Mouse (Mus musculus) layer of hippocampus, adult 2 months (tissue): Measurements from ENCODE around the gene Amdhd1. TPM values are rescaled to one million over a fixed set of nuclear protein-coding genes. Genes with fewer than 3 reads are reported as not detected.

Experiments
- DNase-seq, 2 experiments: peaks; one replicate each; pipeline ENCODE4 v3.0.0; 2022; ENCODE audit warnings: low spot score in 2 of 2
- H3K27ac ChIP-seq: fragments of 200-600 bp; 2 replicates; pipeline ENCODE4 v1.8.1; 2022
- H3K4me3 ChIP-seq: fragments of 200-600 bp; 2 replicates; pipeline ENCODE4 v1.8.1; 2022; ENCODE audit warnings: mild to moderate bottlenecking
- CTCF ChIP-seq: fragments of 200-600 bp; conservative IDR thresholded peaks from 2 replicates; pipeline ENCODE4 v1.8.1; 2022; ENCODE audit warnings: antibody characterized with exemption, mild to moderate bottlenecking, moderate library complexity
- total RNA-seq, 2 experiments: library from RNA; stranded (reverse); gene quantifications; 2 replicates each; pipeline ENCODE4 v1.2.3; 2021

The Amdhd1 gene
- total RNA-seq, 2 experiments from 2014 or later: 0.28 to 0.37 TPM

GRCm38 (mm10) chr10:93519159-93519558, 20.7 kb downstream of the Amdhd1 start:
- no peak overlapping the region for H3K4me3 ChIP-seq
- no peak overlapping the region for H3K27ac ChIP-seq
- TF ChIP-seq CTCF: no peak
- DNase-seq: no peak

GRCm38 (mm10) chr10:93518620-93519019, 21.2 kb downstream of the Amdhd1 start:
- no peak for TF ChIP-seq CTCF
- no peak for DNase-seq
- no peak overlapping the region for H3K27ac ChIP-seq
- no peak overlapping the region for H3K4me3 ChIP-seq

- TF ChIP-seq CTCF: no peak
- DNase-seq: no peak
- Histone ChIP-seq H3K27ac (no peak overlapping the region), H3K4me3 (no peak overlapping the region)
These were observed 21.6 kb downstream of the Amdhd1 start for GRCm38 (mm10) chr10:93518186-93518585.

DNA sequence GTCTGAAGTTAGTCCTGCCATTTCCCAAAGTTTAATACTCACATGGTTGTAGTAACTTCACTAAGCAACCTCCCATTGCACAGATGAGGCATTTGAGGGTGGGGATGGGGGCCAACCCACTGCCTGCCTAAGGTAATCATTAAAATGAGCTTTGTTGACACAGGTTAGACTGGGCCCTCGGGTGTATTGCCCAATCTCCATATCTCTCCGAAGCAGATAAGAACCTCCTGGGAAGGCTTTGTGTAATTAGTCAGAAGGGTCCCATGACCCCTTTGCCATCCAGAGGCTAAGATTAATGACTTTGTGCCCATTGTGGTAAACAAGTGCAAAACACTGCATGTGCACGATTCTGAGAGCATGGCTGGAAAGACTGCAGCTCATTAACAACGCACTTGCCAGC, 22.1 kb downstream of the Amdhd1 start:
- TF ChIP-seq CTCF: no peak

DNA sequence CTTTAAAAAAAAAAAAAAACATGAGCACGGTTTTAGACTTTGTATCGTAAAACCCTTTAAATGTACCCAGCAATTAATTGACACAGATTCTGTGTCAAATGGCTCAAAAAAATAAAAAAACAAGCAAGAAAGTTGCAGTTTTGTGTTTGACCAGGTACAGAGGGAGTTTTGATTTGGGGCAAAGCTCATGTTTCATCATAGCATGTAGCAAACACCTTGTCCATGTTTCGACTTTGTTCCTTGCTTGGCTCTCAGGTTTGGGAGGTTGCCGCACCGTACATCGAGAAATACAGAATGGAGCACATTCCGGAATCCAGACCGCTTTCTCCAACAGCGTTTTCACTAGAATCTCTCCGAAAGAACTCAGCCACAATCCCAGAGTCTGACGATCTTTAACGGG, 23.9 kb downstream of the Amdhd1 start:
- DNase-seq: no peak
- H3K27ac ChIP-seq: no peak overlapping the region
- no peak for TF ChIP-seq CTCF
- no peak overlapping the region for H3K4me3 ChIP-seq

More for the DNA sequence above, 22.1 kb downstream of the Amdhd1 start:
- Histone ChIP-seq H3K4me3 (no peak overlapping the region), H3K27ac (no peak overlapping the region)
- no peak for DNase-seq

DNA sequence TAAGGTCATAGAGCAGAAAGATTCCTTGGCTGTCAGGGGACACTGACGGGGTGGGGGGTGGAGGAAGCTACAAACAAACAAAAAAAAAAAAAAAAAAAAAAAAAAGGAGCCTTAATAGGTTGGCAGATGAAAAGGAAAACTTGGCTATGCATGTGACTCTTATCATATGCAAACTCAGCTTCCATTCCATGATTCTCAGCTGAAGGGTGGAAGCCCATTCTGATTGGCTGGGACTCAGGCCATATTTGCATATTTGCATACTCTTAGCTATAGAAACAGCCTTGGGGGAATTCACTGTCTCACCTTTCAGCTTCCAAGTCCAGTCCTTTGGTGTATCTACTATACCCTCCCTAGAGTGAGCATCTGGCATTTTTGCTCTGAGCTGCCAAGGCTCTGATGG, 24.4 kb downstream of the Amdhd1 start:
- DNase-seq: no peak
- no peak for TF ChIP-seq CTCF
- Histone ChIP-seq H3K4me3 (no peak overlapping the region), H3K27ac (no peak overlapping the region)

DNA sequence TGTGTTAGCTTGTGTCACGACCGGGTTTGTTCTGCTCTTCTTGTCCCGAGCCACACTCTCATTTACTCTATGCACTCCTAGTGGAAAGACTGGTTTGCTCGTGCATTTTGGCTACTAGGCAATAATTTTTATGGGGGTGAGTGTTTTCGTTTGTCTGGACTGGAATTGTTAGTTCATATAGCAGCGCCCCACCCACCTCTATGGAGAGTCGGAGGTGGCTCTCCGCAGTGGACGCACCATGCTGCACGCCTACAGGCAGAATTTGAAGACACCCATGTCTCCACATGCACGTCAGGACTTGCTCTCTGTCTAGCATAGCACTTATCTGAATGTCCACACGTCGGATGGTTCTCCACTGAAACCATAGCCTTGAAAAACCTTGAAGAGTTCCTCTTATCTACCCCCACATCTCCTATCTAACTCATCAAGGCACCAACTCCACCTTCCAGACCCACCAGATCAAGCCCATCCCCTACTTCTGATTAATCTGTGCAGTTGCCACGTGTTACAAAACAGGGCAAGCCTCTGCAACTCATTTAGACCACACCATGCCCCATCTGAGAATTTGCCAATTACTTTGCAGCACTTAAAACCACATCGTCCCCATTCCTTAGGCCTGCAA, 30.2 kb downstream of the Amdhd1 start:
- H3K4me3 ChIP-seq: no peak overlapping the region
- no peak for DNase-seq
- no peak overlapping the region for H3K27ac ChIP-seq
- TF ChIP-seq CTCF: no peak

GRCm38 (mm10) chr10:93508383-93508970, 31.4 kb downstream of the Amdhd1 start:
- Histone ChIP-seq H3K4me3 (no peak overlapping the region), H3K27ac (no peak overlapping the region)
- TF ChIP-seq CTCF: no peak
- DNase-seq: no peak

DNA sequence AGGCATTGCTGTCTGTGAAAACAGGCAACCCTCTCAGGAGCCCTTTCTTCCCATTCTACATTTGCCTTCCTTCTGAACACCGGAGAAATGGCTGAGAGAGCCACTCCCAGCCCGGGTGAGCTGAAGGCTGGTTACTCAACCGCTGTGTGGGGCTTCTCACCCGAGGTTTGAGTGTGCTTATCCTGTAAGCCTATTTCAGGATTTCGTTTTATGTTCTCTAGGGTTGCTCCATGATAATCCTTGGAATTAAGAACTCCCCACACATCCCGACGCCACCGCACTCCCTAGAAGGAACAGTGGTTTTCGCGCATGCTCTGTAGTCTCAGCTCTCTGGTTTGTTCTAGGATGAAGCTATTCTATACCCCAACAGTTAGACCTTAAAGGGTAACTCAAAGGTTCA, 38.5 kb downstream of the Amdhd1 start:
- Histone ChIP-seq H3K4me3 (no peak overlapping the region), H3K27ac (no peak overlapping the region)
- TF ChIP-seq CTCF: no peak
- DNase-seq: no peak

DNA sequence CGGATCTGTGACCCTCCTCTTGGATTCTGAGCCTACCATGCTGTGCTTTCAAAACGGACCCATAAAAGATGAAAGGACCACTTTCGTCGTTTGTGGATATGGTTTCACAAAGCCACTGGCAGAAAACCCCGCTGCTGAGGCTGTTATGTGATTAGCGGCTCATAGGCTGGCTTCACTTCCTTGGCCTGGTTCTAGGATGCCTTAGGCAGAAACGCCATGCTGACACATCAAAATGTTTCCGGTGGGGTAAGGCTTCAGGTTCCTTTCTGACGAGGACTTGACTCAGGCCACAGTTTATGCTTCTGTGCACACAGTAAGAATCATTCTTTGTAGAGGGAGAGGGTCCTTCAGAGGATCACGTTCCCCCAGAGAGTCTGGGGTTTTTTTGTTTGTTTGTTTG, 39.0 kb downstream of the Amdhd1 start:
- DNase-seq: no peak
- no peak for TF ChIP-seq CTCF
- H3K27ac ChIP-seq: no peak overlapping the region
- no peak overlapping the region for H3K4me3 ChIP-seq

- DNase-seq: no peak
- Histone ChIP-seq H3K4me3 (no peak overlapping the region), H3K27ac (no peak overlapping the region)
- TF ChIP-seq CTCF: no peak
These were observed 49.4 kb downstream of the Amdhd1 start for GRCm38 (mm10) chr10:93490451-93490850.

DNA sequence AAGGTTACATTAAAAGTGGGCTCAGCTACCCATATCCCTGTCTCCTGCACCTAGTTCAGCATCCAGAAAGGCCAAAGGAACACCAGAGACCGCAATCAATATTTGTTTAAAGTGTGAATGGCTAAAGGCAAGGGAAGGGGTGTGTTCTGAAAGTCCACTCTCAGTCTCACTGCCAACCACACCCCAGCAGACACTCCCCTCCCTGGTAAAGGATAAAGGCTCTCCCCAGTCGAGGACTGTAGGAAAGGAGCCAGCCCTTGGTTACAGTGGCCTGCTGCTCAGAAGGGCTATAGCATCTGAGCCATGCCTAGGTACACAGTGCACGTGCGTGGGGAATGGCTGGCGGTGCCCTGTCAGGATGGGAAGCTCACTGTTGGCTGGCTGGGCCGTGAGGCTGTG, 51.0 kb downstream of the Amdhd1 start:
- no peak for TF ChIP-seq CTCF
- Histone ChIP-seq H3K27ac (no peak overlapping the region), H3K4me3 (no peak overlapping the region)
- DNase-seq: no peak

DNA sequence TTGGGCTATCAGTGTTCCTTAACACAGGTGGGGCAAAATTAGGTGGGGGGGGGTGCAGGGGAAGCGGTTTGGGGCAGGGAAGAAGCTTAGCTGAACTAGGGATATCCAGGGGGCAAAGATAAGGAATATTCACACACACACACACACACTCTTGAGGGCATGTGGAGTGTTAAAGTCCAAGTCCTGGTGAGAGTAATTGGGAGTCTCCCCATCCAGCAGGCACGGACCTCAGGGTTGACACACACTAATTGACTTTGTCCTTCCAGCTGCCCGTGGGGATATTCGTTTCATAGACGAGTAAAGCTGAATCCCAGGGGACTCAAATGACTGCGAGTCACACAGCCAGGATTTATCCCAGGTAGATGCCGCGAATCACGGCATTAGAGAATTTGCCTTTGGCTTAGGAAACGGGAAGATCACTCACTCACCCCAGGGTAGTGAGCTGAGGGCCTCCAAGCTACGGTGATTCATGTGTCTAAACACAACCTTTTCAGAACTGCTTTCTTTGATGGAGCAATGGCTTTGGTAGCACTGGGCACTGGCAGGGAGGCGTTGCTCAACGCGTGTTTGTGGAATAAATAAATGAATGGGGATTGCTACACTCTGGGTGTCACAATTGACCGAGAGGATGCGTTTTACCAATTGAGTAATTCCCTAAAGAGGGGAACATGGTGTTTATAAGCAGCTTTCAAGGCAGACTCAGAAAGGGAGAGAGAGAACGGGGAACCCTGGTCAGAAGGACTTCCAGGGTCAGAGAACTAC, 51.6 kb downstream of the Amdhd1 start, which contains the start of gene Hal:
Gene Hal, plus strand, starts transcription at position 703 of the 762 bp plus-strand sequence.
- DNase-seq: no peak
- no peak for TF ChIP-seq CTCF
- H3K4me3 ChIP-seq: no peak within 1 kb of the TSS
- H3K27ac ChIP-seq: no peak within 1 kb of the TSS
